Mouse (Mus musculus): ENCODE results near the gene Klc1.

Gene Klc1

DNA sequence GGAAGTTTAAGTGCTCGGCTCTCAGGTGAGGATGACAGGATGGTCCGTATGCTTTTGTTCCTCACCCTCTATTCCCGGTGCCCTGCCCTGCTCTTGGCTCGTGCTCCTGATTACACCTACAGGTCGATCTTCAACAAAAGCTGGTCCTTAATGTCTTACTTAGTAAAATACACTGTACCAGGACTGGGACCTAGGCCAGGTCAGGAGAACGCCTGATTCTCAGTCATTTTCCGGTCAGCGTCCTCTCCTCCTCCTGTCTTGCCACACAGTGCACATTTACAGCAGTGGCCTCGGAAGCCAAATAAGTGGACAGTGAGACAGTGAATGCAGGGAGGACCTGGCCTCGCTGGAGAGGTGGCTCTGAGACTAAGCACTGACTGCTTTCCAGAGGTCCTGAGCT, 12.0 kb downstream of the Klc1 start:
- no peak for DNase-seq (ENCODE audit: low spot score in 2 of 2)

DNA sequence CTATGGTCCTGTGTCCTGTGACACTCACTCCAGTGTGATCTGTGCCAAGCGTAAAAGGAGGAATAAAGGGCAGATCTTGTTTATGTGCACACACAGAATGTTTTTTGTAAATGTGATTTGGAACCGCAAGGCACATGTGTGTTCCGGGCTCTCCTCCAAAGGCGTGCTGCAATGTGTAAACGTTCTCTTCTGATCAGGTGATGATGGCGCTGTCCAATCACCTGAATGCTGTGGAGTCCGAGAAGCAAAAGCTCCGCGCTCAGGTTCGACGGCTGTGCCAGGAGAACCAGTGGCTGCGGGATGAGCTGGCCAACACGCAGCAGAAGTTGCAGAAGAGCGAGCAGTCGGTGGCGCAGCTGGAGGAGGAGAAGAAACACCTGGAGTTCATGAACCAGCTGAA, 15.5 kb downstream of the Klc1 start:
- DNase-seq (ENCODE audit: low spot score in 2 of 2) = no peak

DNA sequence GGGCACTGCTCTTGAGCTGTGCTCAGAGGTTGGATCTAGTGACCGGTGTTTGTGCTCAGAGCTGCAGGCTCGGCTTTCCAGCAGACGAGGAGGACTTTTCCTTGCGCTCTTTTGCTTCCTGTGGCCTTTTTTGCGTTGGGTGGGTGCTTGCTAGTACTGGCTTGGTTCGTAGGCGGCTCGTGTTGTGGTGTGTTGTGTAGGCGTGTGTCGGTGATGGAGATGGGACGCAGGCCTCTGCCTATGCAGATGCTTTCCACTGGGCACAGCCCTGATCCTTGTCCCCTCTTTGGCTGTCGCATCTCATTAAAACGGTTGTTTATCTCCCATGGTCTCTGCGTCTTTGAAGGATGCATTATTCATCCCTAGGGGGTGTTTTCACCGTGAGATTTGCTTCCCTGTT, 16.2 kb downstream of the Klc1 start:
- DNase-seq (ENCODE audit: low spot score in 2 of 2) = no peak

DNA sequence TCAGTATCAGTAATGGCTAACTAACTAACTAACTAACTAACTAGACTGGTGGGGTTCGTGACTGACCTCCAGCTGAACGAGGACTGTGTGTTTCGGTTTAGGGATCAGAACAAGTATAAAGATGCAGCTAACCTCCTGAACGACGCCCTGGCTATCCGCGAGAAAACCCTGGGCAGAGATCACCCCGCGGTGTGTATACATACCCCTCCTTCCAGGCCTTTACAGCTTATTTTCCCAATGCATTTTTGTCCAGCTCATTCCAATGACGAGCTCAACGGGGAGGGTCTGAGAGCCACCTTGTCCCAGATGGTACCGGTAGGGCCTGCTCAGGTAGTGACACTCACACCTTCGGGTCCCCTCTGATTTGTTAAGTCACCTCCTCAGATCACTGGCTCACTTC, 19.3 kb downstream of the Klc1 start:
- DNase-seq (ENCODE audit: low spot score in 2 of 2) = no peak

DNA sequence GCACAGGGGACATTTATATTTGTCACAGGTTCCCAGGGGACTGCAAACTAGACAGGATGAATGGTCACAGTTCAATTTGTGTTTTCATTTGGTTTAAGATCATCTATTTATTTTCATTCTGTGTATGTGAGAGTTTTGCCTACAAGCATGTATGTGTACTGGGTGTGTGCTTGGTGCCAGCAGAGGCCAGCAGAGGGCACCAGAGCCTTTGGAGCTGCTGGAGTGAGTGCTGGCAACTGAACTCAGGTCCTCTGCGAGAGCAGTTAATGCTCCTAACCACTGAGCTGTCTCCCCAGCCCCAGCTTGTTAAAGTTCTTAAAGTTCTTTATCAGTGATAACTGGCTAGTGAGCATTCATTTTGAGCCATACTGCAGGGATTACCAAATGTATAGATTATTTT, 20.9 kb downstream of the Klc1 start:
- no peak for DNase-seq (ENCODE audit: low spot score in 2 of 2)

DNA sequence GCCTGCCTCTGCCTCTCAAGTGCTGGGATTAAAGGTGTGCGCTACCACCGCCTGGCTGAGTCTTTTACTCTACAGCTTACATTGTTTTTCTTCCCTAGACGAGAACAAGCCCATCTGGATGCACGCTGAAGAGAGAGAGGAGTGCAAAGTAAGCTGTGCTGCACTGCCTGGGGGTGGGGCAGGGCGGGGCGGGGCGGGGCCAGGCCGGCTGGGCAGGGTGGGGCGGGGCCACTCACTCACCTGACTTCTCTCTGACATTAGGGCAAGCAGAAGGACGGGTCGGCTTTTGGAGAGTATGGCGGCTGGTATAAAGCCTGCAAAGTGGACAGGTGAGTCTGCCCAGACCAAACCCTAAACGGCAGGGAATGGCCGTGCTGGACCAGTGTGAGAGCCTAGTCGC, 26.5 kb downstream of the Klc1 start:
- no peak for DNase-seq (ENCODE audit: low spot score in 2 of 2)

DNA sequence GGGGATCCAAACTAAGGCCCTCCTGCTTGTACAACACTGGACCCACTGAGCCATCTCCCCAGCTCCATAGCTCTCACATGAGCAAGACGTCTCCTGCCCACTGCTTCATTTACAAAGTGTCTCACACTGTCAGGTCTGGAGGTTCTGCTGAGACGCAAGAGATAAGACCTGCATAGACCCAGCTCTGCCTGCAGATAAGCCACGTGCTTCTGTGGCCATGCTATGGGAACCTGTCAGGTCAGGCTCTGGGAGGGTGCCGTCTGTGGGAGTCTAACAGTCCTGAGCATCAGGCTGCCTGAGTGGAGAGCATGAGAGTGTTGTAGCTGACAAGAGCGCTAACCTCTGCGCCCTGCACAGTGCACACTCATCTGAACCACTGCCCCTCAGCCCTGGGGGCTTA, 28.4 kb downstream of the Klc1 start:
- no peak for DNase-seq (ENCODE audit: low spot score in 2 of 2)

DNA sequence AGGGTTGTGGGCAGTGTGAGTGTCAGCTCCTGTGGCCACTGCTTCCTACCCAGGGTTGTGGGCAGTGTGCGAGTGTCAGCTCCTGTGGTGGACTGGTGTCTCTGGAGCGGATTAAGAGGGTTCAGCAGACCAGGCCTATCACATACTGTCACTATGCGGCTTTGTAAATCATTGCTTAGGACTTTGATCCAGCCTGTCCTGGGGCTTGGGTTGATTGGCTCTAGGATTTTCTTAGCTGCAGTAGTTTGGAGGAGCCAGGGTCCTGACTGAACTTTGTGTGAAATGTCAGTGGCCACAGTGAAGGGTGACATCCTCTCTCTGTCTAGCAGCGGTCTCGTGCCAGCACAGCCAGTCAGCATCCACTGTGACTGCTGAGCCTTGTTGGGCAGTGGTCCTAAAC, 31.4 kb downstream of the Klc1 start:
- DNase-seq (ENCODE audit: low spot score in 2 of 2) = no peak

DNA sequence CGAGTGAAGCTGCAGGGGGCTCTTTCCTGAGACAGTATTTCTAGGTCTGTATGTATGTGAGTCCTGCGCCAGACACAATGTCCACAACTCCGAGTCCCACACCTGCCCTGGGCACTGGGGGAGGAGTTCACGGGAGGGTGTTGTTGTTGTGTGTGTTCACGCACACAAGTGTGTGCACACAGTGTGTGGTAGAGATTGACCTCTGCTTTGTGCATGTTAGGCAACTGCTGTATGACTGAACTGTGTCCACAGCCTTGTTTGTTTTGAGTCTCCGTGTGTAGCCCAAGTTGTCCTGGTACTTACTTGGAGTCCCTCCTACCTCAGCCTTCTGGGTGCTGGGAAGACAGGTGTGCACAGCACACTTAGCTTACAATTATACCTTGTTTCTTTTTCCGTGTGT, 32.0 kb downstream of the Klc1 start:
- no peak for DNase-seq (ENCODE audit: low spot score in 2 of 2)

DNA sequence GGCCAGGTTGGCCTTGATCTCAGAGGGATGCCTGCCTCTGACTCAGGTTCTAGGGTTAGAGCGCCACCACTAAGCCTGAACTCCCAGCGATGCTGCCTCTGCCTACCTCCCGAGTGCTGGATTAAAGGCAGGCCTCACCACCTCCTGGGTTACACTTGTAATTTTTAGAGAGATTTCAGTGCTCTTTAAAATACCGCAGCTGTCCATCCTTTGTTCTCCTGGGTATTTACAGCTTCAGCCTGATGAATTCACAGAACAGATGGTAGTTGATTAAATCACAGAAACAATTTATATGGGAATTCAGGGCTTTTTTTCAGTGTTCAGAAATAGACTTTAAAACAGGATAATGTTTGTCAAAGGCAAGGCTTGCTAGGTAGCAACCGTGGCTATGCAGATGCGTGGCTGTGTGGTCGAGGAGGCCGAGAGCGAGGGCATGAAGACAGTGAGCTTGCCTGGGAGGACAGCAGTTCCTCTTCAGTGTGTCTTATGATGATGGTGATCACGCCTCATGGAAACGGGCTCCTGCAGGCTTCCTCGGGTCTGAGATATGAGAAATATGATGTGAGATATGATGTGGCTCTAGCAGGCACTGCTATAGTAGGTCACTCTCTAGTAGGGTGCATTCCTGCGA, 32.9 kb downstream of the Klc1 start:
- DNase-seq (ENCODE audit: low spot score in 2 of 2) = no peak

DNA sequence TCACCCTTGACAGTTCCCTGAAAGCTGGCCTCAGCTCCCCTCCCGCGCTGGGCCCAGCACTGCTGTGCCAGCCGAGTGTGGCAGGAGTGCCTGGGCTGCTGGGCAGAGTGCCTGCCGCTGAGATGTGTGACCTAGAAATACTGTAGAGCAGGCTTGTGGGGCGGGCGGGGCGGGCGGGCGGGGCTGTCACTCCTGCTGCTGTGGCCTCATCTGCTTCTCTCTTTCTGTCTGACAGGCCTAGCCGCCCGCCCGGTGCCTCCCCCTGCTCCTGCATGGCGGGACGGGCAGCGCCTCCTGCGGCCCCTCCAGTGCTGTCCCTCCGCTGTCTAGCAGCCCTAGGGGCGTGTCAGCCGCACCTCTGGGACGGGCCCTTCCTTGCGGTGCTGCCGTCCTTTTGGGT, 35.5 kb downstream of the Klc1 start:
- no peak for DNase-seq (ENCODE audit: low spot score in 2 of 2)

DNA sequence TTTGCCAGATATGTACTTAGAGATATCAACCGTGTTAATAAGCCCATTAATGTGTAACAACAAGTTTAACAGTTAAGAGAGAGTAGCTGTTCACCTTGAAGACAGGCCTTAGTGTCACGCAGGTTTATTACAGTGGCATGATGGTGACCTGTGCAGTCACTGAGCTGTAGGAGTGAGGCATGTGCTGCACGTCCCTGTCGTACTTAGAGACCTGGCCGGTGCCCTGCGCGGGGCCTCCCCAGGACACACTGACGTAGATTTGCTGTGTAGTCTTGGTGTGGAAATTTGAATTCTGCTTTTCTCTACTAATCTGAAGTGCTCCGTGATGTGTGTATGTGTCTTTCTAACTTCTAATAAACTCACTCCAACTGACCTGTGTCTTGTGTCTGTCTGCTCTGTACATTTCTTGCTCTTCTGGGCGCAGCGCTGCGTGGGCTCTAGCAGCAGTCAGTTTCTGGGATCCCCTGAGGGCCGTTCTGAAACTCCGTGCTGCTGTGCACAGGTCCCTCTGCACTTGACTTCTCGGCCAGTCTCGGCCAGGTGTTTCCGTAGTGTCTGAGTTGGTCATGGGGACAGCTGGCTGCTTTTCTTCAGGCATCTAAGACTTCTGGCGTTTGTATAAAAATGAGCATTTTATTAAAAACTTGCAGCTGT, 36.0 kb downstream of the Klc1 start:
- DNase-seq (ENCODE audit: low spot score in 2 of 2) = no peak

DNA sequence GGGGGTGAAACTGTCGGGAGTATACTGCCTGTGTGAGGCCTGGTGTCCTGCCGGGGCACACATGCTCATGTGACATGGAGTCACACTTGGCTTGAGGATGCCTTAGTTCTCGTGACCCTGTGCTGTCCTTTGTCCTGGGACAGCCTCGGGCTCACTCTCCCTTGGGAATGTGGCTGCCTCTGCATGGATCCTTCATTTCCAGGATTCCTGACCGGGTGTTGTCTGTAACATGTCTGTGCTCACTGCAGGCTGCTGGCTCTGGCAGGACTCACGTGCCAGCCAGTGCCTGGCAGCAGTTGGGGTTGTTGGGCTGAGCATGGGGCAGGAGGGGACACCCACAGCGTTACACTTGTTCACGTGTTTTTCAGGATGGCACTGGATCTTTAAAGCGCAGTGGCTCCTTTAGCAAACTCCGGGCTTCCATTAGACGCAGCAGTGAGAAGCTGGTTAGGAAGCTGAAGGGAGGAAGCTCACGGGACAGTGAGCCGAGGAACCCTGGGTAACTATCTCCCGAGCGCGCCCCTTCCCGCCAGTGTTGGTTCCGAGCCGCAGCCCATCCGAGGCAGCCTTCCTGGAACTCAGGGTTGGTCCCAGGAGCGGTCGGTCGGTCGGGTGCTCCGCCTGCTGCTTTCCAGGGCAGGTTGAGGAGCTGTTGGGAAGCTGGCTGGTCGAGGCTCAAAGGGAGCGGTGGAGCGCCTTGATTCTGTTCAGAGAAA, 36.7 kb downstream of the Klc1 start:
- DNase-seq (ENCODE audit: low spot score in 2 of 2) = no peak

DNA sequence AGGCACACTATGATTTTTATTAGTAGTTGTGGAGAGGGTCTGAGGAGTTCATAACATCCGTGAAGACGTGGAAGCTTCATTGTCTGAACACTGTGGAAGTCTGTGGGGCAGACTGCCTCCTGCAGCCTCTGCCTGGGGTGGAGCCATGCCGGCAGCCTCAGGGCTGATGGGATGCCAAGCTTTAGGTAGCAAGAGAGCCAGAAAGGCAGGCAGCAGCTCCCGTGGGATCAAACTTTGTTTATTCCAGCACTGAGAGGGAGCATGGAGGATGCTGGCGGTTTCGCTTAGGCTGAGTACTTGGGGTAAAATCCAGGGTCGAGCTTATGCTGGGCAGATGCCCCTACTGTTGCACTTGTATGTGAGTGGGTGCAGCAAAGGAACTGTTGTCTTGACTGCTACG, 38.6 kb downstream of the Klc1 start:
- DNase-seq (ENCODE audit: low spot score in 2 of 2) = no peak

DNA sequence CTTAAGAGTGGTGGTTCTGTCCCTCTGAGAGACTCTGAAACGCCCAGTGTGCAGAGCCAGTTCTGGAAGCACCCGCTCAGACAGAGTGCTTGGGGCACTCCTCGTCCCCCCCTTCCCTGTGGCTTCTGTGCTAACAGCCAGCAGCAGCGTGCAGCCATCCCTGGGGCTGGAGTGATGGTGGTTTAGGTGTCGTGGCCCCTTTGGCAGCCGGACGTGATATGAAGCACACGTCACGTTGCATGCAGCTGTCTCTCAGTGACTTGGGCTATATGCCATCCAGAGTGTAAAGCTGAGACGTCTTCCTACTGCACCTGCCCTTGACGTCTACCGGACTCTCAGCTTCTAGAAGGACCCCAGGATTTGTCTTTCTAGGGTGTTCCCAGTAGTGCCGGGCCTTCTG, 39.8 kb downstream of the Klc1 start:
- DNase-seq (ENCODE audit: low spot score in 2 of 2) = no peak

DNA sequence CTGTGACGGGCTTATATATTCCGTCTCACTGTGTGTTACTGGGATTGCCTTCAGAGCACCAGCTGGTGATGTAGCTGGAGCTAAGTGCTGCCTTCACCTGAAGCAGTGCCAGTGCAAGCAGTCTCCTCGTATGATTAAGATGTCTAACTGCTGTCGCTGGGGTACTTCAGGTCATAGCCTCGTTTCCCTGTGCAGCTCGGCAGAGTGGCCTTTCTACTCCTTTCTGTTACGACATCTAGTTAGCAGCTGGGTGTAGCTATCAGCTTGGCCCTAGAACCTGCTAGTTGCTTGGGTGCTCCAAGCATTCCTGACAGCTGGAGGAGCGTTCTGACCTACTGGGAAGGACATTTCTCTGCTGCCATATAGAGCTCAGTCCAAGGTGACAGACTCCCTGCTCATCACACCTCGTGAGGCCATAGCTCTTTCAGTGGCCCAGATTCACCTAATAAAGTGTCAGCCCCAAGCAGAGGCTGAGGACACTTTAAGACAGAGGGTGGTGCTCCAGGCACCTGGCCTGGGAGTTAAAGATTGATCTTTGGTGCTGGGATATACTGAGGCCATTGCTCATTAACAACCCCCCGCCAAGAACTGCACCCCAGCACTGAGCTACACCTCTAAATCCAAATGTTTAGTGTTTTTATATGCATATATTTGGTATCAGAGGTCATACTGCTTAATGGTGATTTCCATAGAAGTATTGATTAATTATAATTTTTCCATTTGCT, 42.0 kb downstream of the Klc1 start:
- no peak for DNase-seq (ENCODE audit: low spot score in 2 of 2)

DNA sequence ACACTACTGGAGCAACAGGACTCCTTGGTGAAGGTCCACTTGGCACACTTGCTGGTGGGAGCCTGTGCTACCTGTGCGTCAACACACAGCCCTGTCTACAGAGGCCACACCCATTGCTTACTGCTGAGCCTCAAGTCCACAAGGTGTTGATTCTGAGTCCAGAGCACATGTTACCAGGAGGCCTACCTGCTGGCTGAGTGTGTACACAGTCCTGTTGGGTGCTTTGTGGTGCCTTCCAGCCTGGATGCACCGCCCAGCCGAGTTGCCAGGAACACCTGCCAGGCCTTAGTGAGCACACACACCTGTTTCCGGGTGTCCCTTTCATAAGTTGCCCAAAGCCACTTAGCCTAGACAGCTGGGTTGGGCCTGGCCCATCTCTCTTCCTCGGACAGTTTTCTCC, 44.9 kb downstream of the Klc1 start:
- DNase-seq (ENCODE audit: low spot score in 2 of 2) = no peak

DNA sequence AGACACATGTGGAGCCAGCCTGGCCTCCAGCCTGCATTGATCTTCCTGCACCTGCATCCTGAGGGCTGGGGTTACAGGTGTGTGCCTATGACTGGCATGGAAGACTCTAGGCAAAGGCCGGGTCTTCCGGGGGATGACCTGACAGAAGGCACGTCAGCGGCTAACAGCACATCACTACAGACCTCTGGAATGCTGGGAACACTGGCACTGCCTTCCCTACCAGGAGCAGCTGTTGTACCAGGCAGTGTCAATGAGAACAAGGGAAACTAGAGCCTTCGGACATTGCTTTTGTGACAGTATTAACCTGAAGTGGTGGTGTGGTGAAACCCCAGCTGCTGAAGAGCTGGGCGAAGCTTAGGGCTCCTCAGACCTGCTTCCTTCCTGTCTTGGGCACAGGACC, 50.1 kb downstream of the Klc1 start:
- no peak for DNase-seq (ENCODE audit: low spot score in 2 of 2)

DNA sequence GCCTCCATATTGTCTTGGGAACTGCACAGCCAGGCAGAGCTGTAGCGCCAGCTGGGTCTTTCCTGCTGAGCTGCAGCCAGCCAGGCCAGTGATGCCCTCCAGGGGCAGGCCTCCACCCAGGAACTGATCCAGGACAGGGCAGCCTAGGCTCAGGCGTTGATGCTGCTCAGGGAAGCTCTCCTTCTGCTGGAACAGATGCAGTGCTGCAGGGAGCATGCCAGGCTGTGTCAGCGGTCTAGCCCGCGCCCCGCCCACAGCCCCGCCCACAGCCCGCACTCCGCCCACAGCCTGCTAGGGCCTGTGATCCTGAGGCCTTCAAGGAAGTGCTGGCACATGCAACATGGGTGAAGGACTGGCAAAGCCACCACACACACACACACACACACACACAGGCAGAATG, 51.1 kb downstream of the Klc1 start:
- peak; percentile 52 to 57 for DNase-seq (ENCODE audit: low spot score in 2 of 2)

DNA sequence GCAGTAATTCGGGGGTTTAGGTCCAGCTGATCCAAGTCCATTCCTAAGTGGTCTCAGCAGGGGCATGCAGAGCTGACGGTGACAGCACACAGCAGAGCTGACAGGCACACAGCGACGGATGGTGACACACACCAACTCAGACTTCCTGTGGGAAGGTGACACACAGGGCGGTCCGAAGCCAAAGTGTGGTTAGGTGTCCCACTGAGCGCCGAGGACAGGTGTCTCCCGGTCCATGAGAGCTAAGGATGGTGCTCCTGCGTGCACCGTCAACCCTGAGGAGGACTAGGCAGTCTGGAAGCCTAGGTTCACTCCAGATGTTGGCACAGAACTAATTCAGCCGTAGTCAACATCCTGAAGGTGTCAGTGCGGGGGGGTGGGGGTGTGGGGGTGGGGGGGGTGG, 53.4 kb downstream of the Klc1 start:
- DNase-seq (ENCODE audit: low spot score in 2 of 2) = no peak

DNA sequence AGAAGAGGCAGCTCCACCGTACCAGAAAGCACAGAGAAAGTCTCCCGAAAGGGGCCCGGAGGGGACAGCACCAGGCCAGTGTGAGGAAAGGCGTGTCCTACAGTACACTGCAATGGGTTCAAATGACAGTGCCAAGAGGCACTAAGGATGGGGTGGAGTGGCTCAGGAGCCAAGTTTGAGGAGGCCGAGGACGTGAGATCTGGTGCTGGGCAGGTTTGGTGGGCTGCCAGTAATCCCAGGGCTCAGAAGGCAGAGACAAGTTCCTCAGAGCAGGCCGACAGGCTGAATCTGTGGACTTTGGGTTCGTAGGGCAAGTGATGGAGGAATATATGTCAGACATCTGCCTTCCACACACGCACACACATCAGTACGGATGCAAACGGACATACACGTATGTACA, 54.0 kb downstream of the Klc1 start:
- no peak for DNase-seq (ENCODE audit: low spot score in 2 of 2)

DNA sequence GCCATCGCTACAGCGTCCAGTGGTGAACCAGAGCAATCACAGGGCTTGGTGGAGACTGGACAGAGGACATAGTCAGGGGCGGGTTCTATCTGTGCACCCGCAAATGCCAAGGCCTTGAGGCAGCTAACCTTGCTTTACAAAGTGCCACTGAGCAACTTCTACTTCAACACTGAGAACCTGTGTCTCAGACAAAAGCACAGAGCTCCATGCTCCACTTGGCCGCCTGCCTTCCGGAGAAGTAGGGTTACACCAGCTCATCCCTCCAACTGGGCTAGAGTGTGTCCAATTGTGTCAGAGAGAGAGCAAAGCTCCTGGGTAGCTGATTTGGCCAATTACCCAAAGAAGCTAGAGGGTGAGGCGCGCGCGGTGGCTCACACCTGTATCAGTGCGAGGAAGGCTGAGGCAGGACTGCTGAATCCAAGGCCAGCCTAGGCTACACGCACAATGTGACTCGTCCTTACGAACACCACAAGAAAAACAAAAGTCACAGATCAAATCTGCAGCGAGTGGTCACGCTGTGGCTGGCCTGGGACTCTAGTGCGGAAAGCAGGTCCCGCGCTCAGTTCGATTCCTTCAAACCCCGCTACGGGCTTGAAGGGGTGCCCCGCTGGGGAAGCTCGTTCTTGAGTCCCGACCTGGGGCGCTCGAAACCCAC, 54.6 kb downstream of the Klc1 start:
- no peak for DNase-seq (ENCODE audit: low spot score in 2 of 2)
